Mouse (Mus musculus): ENCODE measurements at regions not wholly inside any gene's neighbourhood (a gene's known extent, or its start where the extent isn't known, plus 50 kb on each side); places are given as distances from the start of the nearest gene placed in this dataset.

- H3K36me3 ChIP-seq (replicated peaks; ENCODE audit: control insufficient read depth, insufficient read depth, low read depth) = no peaks in the 10 kb centered on the region
- H3K4me2 ChIP-seq (ENCODE audit: low read depth) = no peak overlapping the region
- no peak for ATAC-seq (ENCODE audit: insufficient read depth)
- no peak overlapping the region for H3K9ac ChIP-seq (replicated peaks)
- no peak overlapping the region for H3K4me3 ChIP-seq (ENCODE audit: insufficient read depth in 1 of 2, low read depth in 2 of 2, low read length in 2 of 2)
- no peak overlapping the region for H3K27ac ChIP-seq
- 23% methylated on average over 7 of the region's 7 CpGs for WGBS (ENCODE audit: insufficient replicate concordance)
- no peaks in the 10 kb centered on the region for H3K4me1 ChIP-seq (replicated peaks; ENCODE audit: control insufficient read depth in 2 of 2, insufficient read depth in 2 of 2, low read length in 1 of 2)
- no peak for DNase-seq (ENCODE audit: low read depth in 3 of 3, low spot score in 3 of 3)
- TF ChIP-seq CTCF (IDR thresholded peaks at IDR 0.05; ENCODE audit: low read depth) (no peak), EP300 (IDR thresholded peaks at IDR 0.05; ENCODE audit: low read depth) (no peak)
- no peaks in the 10 kb centered on the region for H3K27me3 ChIP-seq (ENCODE audit: control insufficient read depth, insufficient read depth, low read length)
- no peaks in the 10 kb centered on the region for H3K9me3 ChIP-seq (ENCODE audit: control insufficient read depth, low read length)
Measured at GRCm38 (mm10) chr2:137938831-137939480, 317.4 kb upstream of the Btbd3 start.

DNA sequence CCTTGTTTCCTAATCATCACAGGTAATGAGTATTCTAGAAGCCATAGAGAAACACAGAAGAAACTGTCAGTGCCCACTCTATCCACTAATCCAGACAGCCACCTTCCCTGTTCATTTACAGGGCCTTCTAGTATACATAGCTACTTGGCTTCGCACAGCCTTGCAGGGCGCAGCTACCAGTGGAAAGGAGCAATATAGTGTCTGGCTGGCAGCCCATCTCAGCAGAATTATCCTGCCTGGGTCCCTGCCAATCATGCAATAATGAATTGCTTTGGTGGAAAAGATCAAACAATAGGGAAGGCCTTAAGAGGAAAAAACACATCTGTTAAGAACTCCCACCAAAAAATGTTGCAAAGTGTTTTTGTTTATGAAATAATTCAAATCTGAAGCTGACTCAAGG, 319.8 kb upstream of the Btbd3 start:
- Histone ChIP-seq H3K36me3 (replicated peaks; ENCODE audit: control insufficient read depth, insufficient read depth, low read depth) (no peaks in the 10 kb centered on the region), H3K4me2 (ENCODE audit: low read depth) (no peak overlapping the region), H3K4me3 (ENCODE audit: insufficient read depth in 1 of 2, low read depth in 2 of 2, low read length in 2 of 2) (no peak overlapping the region), H3K27ac (no peak overlapping the region), H3K9me3 (ENCODE audit: control insufficient read depth, low read length) (no peaks in the 10 kb centered on the region), H3K4me1 (replicated peaks; ENCODE audit: control insufficient read depth in 2 of 2, insufficient read depth in 2 of 2, low read length in 1 of 2) (no peaks in the 10 kb centered on the region), H3K9ac (replicated peaks) (no peak overlapping the region), H3K27me3 (ENCODE audit: control insufficient read depth, insufficient read depth, low read length) (no peaks in the 10 kb centered on the region)
- DNase-seq (ENCODE audit: low read depth in 3 of 3, low spot score in 3 of 3) (no peak), ATAC-seq (ENCODE audit: insufficient read depth) (no peak)
- TF ChIP-seq CTCF (IDR thresholded peaks at IDR 0.05; ENCODE audit: low read depth) = no peak
- no peak for TF ChIP-seq EP300 (IDR thresholded peaks at IDR 0.05; ENCODE audit: low read depth)
- WGBS (ENCODE audit: insufficient replicate concordance) = 71% methylated on average over 2 of the region's 2 CpGs

- H3K27ac ChIP-seq = no peak overlapping the region
- DNase-seq (ENCODE audit: low read depth in 3 of 3, low spot score in 3 of 3) (no peak), ATAC-seq (ENCODE audit: insufficient read depth) (no peak)
- no peak for TF ChIP-seq EP300 (IDR thresholded peaks at IDR 0.05; ENCODE audit: low read depth)
- TF ChIP-seq CTCF (IDR thresholded peaks at IDR 0.05; ENCODE audit: low read depth) = no peak
- H3K9me3 ChIP-seq (ENCODE audit: control insufficient read depth, low read length) = no peaks in the 10 kb centered on the region
- no peaks in the 10 kb centered on the region for H3K36me3 ChIP-seq (replicated peaks; ENCODE audit: control insufficient read depth, insufficient read depth, low read depth)
- no peak overlapping the region for H3K4me3 ChIP-seq (ENCODE audit: insufficient read depth in 1 of 2, low read depth in 2 of 2, low read length in 2 of 2)
- H3K4me2 ChIP-seq (ENCODE audit: low read depth) = no peak overlapping the region
- no peaks in the 10 kb centered on the region for H3K4me1 ChIP-seq (replicated peaks; ENCODE audit: control insufficient read depth in 2 of 2, insufficient read depth in 2 of 2, low read length in 1 of 2)
- H3K27me3 ChIP-seq (ENCODE audit: control insufficient read depth, insufficient read depth, low read length) = no peaks in the 10 kb centered on the region
- 68% methylated on average over 2 of the region's 2 CpGs for WGBS (ENCODE audit: insufficient replicate concordance)
- no peak overlapping the region for H3K9ac ChIP-seq (replicated peaks)
Measured at GRCm38 (mm10) chr2:137932931-137933330, 323.4 kb upstream of the Btbd3 start.

DNA sequence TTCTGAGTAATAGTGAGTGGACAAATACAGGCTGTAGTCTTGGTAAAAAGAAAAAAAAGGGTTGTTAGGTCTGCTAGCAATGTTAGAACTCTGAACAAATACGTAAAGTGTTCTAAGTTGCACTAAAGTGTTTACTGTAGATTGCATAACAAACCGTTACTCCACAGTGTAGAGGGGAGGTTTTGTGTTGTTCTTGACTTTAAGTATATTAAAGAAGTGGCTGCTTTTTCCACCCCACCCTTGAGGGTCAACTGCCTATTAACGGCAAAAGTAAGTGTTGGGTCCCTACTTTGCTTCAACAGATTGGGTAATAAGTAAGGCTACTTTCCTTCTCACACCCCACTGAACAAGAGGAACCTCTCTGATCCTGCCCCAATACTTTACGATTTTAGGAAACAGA, 323.9 kb upstream of the Btbd3 start:
- Histone ChIP-seq H3K4me1 (replicated peaks; ENCODE audit: control insufficient read depth in 2 of 2, insufficient read depth in 2 of 2, low read length in 1 of 2) (no peaks in the 10 kb centered on the region), H3K4me3 (ENCODE audit: insufficient read depth in 1 of 2, low read depth in 2 of 2, low read length in 2 of 2) (no peak overlapping the region), H3K27ac (no peak overlapping the region), H3K9ac (replicated peaks) (no peak overlapping the region), H3K4me2 (ENCODE audit: low read depth) (no peak overlapping the region), H3K27me3 (ENCODE audit: control insufficient read depth, insufficient read depth, low read length) (no peaks in the 10 kb centered on the region), H3K36me3 (replicated peaks; ENCODE audit: control insufficient read depth, insufficient read depth, low read depth) (no peaks in the 10 kb centered on the region), H3K9me3 (ENCODE audit: control insufficient read depth, low read length) (no peaks in the 10 kb centered on the region)
- TF ChIP-seq EP300 (IDR thresholded peaks at IDR 0.05; ENCODE audit: low read depth) (no peak), CTCF (IDR thresholded peaks at IDR 0.05; ENCODE audit: low read depth) (no peak)
- no peak for DNase-seq (ENCODE audit: low read depth in 3 of 3, low spot score in 3 of 3)
- ATAC-seq (ENCODE audit: insufficient read depth) = no peak
- WGBS (ENCODE audit: insufficient replicate concordance) = 60% methylated on average over 4 of the region's 4 CpGs

GRCm38 (mm10) chr2:137925488-137925887, 330.9 kb upstream of the Btbd3 start:
- no peak overlapping the region for H3K9ac ChIP-seq (replicated peaks)
- H3K4me1 ChIP-seq (replicated peaks; ENCODE audit: control insufficient read depth in 2 of 2, insufficient read depth in 2 of 2, low read length in 1 of 2) = no peaks in the 10 kb centered on the region
- TF ChIP-seq CTCF (IDR thresholded peaks at IDR 0.05; ENCODE audit: low read depth) (no peak), EP300 (IDR thresholded peaks at IDR 0.05; ENCODE audit: low read depth) (no peak)
- H3K4me3 ChIP-seq (ENCODE audit: insufficient read depth in 1 of 2, low read depth in 2 of 2, low read length in 2 of 2) = no peak overlapping the region
- H3K27ac ChIP-seq = no peak overlapping the region
- no peak for ATAC-seq (ENCODE audit: insufficient read depth)
- H3K27me3 ChIP-seq (ENCODE audit: control insufficient read depth, insufficient read depth, low read length) = no peaks in the 10 kb centered on the region
- H3K36me3 ChIP-seq (replicated peaks; ENCODE audit: control insufficient read depth, insufficient read depth, low read depth) = no peaks in the 10 kb centered on the region
- H3K9me3 ChIP-seq (ENCODE audit: control insufficient read depth, low read length) = no peaks in the 10 kb centered on the region
- no peak overlapping the region for H3K4me2 ChIP-seq (ENCODE audit: low read depth)
- no peak for DNase-seq (ENCODE audit: low read depth in 3 of 3, low spot score in 3 of 3)
- 54% methylated on average over 5 of the region's 5 CpGs for WGBS (ENCODE audit: insufficient replicate concordance)

All from liver, embryonic 14.5 days (tissue).